Mouse (Mus musculus): ENCODE data around the gene Map7d2.
"Not testable (repeated sequence)": the region's sequence is repeated elsewhere in the genome, so short reads cannot be mapped to it uniquely, and the experiment has no call there.

Map7d2 gene

DNA sequence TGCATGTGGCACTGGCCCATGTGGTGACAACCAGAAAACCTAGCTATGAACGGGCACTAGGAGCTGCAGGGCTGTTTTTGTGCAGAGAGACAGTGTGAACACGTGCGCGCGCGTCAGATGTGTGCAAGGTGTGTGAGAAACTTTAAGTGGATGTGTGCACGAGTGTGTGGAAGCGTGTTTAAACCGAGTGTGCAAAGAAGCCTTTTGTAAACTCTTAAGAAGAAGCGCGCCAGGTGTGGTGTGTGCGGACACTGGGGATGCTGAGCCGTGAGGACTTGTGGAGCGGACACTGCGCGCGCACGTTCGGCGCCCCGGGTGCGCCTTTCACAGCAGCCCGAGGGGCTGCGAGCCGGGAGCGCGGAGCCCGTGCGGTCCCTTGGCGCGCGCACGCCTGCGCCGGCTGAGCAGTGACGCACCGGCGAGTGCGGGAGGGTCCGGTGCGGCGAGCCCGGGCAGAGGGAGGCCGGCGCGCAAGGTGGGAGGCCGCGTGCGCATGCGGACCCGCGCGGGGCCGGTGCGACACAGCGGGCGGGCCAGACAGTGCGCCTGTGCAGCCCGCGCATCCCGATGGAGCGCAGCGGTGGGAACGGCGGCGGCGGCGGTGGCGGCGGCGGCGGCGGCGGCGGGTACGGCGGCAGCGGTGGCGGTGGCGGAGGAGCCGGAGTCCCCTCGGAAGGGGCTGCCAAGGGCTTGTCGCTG is at the start of gene Map7d2:
Gene Map7d2, plus strand, starts transcription at position 443 of the 699 bp plus-strand sequence.
- DNase-seq, result no peak

DNA sequence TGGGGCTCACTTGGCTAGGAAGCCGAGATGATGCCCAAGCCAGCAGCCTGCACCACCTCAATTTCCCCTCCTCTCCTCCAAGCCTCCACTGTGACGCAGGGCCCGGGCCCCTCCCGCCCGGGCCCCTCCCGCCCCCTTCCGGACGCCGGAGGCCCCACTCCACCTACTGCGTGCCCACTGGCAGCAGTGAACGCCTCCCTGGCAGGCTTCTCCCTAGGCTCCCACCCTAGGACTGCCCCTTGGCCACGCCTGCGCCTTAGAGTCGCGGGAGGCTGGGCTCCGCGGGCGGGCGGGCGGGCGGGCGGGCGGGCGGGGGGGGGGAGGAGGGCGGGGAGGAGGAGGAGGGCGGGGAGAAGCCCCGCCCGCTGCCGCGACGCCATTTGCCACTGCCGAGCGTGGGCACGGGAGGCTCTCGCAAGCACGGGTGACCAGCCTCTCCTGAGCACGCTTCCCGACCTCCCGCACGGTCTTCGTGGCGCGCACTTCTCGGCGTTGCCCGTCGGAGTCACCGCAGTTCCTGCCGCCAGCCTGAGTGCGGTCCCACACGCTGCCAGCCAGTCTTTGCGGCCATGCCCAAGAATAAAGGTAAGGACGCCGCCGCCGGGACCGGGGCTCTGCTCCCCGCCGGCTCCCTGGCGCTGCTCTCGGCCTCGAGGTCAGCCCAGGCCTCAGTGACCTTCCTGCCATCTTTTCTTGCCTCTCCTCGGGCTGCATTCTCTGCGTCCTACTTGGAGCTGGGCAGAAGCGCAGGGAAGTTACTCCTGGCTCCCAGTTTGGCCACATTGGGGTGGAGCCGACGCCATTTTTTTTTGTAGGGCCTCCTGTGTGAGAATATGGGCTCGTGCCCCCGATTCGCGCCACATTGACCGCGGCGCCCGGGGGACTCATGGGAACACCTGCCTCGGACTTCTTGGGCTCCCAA is 42.3 kb upstream of the Map7d2 start, which contains the start of gene Eif1ax:
Gene Eif1ax, plus strand, starts transcription at position 348 of the 922 bp plus-strand sequence.
- peak; percentile 66 for DNase-seq

DNA sequence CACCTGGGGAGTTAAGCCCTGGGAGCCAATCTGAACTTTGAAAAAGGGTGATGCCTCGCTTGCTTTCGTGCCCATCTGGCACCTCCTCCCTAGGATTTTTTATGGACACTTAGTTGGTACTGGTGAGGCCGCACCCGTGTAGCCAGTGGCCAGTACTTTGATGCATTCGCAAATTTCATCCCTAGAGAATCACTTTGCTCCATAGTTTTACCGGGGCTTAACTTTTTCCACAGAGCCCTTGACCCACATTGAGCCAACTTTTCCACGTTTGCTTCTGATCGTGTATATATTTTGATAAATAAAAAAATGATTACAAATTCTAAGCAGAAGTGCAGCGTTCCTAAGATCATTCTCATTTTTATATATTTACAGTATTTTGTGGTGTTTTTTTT is 41.6 kb upstream of the Map7d2 start:
- DNase-seq, result no peak

DNA sequence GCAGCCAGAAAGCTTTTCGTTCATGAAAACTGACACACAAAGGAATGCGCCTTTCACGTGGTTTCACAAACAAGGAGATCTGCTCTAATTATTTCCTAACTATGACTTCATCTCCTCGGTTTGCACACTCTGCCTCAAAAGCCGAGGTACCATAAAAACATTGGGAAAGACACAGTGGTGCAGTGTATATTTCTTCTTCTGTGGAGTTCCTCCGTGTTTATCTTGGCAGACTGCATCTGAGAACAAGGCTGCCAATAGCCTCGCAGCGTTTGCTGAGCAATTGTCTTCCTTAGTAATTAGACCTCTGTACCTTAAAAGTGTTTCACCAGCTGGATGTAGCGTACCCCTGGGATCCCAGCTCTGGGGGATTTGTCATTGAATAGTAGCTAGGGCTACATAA is 27.3 kb upstream of the Map7d2 start:
- DNase-seq, result no peak

DNA sequence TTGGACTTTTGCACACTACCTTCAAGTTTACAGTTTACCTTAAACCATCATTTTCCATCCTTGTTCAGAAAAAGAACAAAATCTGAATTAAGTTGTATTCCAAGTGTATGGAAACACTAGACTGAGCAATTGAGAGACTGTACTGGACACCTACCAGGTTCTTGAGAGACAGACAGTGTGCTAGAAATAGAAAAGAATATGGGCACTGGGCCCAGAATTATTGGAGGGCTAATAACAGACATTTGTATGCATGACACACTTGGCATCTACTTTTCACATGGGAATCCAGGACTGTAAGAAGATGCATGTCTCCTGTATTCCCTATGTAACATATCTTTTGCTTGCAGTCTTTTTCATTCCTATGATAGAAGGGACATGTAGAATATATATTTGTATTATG is 25.4 kb upstream of the Map7d2 start:
- no peak for DNase-seq

DNA sequence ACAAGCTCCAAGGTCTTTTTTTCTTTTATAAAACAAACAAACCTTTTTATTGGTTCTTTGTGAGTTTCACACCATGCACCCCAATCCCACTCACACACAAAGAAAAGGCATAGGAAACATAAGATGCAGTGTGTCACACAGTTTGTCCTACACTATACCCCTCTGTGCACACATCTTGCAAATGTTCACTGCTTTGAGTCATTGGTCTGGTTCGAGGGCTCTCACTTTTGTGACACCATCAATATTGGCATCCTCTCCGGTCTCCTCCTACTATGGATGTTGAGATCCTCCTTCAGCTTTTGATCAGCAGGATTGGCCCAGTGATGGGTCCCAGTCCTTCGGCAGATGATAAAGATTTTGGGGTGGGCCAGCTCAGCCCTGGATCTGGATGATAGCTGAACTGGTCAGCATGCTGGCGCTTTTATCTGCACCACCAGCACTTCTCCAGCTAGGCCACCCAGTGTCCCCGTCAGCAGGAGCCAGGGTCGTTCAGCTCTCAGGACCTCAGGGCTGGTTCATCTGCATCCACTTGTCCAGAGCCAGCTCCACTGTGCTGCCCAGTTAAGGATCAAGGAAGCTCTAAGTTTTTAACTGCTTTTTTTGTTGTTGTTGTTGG is 23.9 kb upstream of the Map7d2 start:
- DNase-seq, result no peak

DNA sequence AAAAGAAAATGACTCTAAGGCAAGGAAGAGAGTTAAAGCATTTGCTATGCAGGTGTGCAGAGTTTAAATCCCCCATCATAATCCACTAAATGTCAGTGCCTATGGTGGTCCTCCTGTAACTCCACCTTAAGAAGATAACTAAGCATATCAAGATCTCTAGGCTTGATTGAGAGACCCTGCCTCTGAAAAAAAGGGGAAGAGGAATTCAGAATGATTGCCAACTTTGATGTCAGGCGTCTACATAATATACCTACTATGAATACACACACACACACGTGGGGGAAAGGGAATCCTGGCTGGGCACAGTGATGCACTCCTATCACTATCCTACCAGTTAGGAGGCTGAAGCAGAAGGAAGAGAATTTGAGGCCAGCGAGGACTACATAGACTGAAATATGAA is 23.1 kb upstream of the Map7d2 start:
- DNase-seq, result no peak

DNA sequence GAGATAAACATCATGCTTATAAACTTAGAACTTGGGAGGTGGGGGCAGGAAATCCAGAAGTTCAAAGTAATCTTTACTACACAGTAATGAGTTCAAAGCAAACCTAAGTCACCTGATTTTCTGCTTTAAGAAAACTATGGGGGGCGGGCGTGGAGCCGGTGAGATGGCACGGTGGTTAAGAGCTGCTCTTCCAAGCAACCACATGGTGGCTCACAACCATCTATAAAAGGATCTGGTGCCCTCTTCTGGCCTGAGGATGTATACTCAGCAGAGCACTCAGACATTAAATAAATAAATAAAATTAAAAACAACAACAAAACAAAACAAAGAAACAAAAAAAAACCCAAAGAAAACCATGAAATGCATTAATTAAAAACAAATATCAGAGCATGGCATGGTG is 5.1 kb upstream of the Map7d2 start:
- DNase-seq, result no peak

DNA sequence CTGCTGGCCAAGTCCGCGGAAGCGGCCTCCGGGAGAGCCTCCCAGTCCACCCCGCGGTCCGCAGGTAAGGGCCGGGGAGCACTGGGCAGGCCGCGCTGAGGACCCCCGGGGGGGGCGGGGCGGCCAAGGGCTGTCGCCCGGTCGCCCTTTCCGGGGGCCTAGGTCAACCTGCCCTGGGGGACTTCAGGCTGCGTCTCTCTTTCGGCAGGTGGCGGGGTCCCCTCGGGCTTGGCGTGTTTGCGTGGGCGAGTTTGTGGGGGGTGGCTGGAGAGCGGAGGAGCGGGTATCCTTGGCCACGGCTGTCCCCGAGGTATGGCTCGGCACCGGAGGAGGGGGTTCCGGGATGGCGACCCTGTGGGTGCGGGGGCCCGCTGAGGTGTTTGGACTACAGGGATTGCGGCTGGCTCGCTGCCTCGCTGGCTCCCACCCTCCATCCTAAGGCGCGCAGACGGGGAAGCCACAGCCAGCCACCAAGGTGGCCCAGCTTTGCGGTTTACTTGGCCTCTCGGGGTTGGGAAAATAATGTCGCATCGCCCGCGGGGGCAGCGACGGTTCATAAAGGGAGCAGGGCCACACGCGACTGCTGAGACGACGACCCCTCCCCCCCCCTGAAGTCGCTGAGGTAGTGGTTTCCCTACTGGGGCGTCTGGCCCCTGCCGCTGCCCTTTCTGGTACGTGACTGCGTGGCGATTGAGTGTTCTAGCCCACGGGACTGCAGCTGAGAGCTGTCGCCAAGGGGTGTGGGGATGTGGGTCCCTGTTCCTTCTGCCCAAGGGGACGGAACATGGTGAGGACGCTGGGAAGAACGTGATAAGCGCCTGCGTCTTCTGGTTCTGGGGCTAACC is 679 bp downstream of the Map7d2 start:
- no peak for DNase-seq

DNA sequence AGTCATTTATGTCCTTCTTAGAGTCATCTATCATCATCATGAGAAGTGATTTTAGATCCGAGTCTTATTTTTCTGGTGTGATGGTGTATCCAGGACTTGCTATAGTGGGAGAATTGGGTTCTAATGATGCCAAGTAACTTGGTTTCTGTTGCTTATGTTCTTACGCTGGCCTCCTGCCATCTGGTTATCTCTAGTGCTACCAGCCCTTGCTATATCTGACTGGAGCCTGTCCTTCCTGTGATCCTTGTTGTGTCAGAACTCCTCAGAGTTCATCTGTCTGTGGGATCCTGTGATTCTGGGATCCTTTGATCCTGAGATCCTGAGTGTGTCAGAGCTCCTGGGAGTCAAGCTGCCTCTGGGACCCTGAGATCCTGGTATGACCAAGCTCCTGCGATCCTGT is 16.1 kb downstream of the Map7d2 start:
- not testable (repeated sequence) for DNase-seq

DNA sequence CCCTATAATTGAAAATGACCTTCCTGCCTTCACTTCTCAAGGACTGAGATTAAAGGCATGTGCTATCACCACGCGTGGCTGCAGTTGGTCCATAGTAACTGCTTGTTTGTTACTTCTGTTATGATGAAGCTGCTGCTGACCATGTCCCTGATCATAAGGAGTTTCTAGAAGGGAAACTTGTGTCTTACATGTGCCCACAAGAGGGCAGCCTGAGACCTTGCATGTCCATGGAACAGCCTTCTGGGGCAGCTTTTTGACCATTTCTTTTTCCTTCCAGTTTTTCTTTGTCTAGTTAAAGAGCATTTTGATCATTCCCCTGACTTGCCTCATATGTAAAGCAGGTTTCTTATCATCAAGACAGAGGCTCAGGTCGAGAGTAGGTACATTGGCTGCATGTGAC is 27.8 kb downstream of the Map7d2 start:
- peak; percentile 3 for DNase-seq

DNA sequence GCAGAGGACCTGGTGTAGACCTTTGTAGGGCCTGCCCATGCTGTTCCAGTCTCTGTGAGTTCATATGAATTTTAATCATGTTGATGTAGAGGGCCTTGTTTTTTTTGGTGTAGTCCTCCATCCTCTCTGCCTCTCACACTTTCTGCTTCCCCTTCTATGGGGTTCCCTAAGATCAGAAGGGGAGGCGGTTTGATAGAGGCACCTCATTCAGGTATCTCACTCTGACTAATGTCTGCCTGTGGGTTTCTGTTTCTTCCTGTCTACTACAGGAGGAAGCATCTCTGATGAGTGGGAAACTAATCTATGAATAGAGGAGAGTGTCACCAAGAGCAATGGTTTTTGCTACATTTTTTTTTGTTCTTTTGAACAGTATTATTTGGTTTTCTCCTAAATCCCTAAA is 32.8 kb downstream of the Map7d2 start:
- no peak for DNase-seq

DNA sequence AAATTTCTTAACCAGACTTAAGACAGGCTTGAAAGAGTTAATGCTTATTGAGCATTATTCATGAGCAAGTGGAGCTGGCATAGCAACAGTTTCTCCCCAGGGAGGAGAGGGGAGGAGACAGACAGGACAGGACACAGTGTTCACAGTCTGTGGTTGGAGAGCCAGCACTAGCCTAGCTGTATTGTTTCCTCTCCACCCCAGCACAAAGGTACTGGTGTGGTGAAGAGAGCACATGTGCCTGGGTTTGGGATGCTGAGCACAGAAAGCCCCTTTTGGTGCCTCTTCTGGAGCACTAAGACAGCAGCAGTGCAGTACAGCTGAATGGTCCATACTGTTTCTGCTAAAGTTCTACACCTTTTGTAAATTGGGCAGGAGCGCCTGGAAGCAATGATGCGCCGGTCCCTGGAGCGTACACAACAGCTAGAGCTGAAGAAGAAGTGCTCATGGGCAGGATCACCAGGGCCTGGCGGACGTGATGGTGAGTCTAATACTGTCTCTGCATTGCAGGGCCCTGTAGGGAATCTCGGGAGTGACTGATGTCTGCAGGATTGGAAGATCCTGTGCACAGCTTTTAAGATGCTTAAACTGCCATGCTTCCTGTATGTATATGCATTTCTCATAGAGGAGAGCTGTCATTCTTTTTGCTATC is 44.8 kb downstream of the Map7d2 start:
- no peak for DNase-seq

DNA sequence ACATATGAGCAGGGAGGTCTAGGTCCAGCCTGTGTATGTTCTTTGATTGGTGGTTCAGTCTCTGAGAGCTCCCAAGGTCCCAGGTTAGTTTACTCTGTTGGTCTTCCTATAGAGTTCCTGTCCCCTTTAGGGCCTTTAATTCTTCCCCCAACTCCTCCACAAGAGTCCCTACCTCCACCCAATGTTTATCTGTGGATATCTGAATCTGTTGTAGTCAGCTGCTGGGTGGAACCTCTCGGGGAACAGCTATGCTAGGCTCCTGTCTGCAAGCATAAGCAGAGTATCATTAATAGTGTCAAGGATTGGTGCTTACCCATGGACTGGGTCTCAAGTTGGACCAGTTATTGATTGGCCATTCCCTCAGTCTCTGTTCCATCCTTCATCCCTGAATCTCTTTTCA is 60.4 kb downstream of the Map7d2 start:
- DNase-seq, result no peak

DNA sequence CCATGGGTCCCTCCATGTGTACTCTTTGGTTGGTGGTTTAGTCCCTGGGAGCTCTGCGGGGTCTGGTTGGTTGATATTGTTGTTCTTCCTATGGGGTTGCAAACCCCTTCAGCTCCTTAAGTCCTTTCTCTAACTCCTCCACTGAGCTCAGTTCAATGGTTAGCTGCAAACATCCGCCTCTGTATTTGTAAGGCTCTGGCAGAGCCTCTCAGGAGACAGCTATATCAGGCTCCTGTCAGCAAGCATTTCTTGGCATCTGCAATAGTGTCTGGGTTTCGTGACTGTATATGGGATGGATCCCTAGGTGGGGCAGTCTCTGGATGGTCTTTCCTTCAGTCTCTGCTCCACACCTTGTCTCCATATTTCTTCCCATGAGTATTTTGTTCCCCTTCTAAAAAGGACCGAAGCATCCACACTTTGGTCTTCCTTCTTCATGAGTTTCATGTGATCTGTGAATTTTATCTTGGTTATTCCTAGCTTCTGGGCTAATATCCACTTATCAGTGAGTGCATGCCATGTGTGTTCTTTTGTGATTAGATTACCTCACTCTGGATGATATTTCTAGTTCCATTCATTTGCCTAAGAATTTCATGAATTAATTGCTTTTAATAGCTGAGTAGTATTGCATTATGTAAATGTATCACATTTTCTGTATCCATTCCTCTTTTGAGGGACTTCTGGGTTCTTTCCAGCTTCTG is 64.0 kb downstream of the Map7d2 start:
- not testable (repeated sequence) for DNase-seq

DNA sequence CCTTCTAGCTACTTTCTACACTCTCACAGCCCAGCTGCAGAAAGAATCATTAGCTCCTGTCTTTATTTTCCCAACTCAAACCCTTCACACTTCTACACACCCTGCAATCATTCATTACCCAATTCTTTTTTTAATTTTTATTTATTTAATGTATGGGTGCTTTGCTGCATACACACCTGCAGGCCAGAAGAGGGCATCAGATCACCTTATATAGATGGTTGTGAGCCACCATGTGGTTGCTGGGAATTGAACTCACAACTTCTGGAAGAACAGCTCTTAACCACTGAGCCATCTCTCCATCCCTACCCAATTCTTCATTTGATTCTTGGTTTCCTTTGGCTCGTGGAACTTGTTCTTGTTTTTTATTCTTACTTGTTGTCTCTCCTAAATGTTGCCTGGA is 69.9 kb downstream of the Map7d2 start:
- no peak for DNase-seq

DNA sequence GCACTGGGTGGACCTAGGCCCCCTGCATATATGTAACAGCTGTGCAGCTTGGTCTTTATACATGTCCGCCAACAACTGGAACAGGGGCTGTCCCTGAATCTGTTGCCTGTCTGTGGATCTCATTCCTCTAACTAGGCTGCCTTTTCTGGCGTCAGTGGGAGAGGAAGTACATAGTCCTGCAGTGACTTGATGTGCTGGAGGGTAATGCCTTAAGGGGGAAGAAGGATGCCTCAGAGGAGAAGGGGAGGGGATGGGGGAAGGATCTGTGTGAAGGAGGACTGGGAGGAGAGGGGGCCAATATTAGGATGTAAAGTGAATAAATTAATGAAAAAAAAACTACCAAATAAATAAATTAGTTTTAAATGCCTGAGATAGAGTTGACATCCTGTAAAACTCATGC is 88.8 kb downstream of the Map7d2 start:
- DNase-seq, result no peak

DNA sequence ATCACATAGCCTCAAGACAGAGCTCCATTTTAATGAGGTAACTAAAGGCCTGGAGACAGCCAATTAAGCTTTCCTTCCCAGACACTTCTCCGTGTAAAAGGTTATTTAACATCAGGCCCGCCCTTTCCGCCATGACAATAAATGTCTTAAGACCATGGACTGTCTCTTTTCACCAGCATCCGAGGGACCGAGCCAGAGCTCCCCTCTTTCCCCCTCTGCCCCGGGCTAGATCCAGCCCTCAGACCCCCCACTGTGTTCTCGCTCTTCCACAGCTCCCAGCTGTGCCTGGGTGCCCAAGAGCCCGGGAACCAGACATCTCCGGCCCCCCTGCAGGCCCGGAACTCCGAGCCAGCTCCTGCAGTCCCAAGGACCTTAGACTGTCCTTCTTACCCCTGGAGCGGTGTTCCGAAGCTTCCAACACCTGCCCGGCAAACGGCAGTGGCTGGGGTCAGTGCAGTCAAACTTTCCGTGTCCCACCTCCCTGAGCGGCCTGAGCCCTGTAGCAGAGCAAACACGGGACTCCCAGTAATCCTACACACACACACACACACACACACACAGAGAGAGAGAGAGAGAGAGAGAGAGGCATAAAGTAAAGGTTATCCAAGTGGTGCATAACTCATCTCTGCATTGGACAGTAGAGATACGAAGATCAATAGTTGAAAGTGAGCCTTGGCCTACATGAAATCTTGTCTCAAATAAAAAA is 94.1 kb downstream of the Map7d2 start:
- DNase-seq, result no peak

DNA sequence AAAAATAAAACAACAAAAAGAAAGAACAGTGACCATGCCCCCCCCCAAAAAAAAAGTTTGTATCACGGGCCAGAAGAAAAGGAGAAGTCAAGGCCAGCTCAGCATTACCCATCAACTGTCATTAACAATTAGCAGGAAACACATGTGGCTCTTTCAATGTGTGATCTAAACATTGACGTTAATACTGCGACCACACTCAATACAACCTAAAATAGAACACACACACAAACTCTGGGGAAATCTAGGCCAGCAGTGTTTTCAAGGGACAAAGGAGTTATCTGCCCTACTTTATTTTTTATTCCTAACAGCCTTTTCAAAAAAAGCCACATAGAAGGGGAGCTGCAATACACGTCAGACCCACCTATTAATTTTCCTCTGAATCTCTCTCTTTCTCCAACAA is 94.7 kb downstream of the Map7d2 start:
- DNase-seq, result no peak

DNA sequence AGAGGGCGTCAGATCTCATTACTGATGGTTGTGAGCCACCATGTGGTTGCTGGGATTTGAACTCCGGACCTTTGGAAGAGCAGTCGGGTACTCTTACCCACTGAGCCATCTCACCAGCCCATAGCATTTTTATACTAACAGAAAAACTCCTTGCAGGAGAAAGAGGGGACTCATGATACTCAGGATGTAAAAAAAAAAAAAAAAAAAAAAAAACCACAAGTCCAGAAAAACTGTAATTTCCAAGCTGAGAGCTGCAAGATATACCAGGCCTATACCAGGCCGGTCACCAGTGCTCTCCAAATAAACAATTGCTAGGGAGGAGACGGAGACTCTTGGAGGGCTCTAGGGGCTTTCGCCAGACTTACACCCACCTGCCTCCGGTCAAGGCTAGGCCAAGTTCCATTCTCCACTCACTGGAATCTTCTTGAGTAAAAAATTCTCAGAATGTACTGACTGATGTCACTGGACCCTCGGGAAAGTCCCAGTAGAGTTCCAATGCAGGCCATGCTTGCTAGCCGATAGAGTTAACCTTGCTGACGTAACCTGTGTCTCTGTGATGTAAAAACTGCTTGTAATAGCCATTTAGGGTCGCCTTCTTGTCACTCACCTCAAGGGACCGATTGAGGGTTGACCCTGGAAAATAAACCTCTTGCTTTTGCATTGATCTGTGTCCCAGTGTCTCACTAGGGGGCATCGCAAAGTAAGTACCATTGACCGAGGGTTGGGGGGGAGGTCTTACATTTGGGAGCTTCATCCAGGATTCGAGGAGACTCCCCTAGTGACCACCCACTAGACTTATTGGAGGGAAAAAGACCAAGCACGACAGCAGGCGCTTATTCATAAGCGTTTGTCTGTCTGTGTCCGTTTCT is 95.7 kb downstream of the Map7d2 start:
- DNase-seq, result no peak

All from kidney, adult 11 months (tissue).